In genomic region chr6:17206932-17207331, GRCm38 (mm10) we compare ENCODE assay signal across 29 mouse cellular contexts.
"Had no signal": no experiment of that assay in that cellular context is flagged by ENCODE, and none has a peak within 500 bp of the region (broad histone marks: within the 10 kb centered on the region; RNA-seq: fewer than 3 reads in every experiment).

No protein-coding gene starts in this region.

- H3K4me3 ChIP-seq: heart, embryonic 12.5 days; heart, embryonic 13.5 days; heart, embryonic 15.5 days; hindbrain, embryonic 10.5 days; hindbrain, embryonic 12.5 days; hindbrain, embryonic 13.5 days; hindbrain, embryonic 15.5 days; intestine, embryonic 15.5 days; kidney, embryonic 15.5 days; layer of hippocampus, adult 2 months; left cerebral cortex, adult 2 months had no signal

- H3K36me3 ChIP-seq: heart, embryonic 12.5 days; heart, embryonic 13.5 days; heart, embryonic 15.5 days; hindbrain, embryonic 10.5 days; hindbrain, embryonic 12.5 days; hindbrain, embryonic 13.5 days; hindbrain, embryonic 15.5 days; intestine, embryonic 15.5 days; kidney, embryonic 15.5 days had no signal

- H3K4me2 ChIP-seq: heart, embryonic 11.5 days; heart, embryonic 12.5 days; heart, embryonic 13.5 days; heart, embryonic 15.5 days; hindbrain, embryonic 12.5 days; hindbrain, embryonic 13.5 days; hindbrain, embryonic 14.5 days; hindbrain, embryonic 15.5 days; intestine, embryonic 15.5 days; kidney, embryonic 15.5 days had no signal

- DNase-seq: heart, postnatal 10 days; heart, postnatal 14 days; heart, postnatal 36 days; heart, postnatal 4 days; kidney, adult 11 months; kidney, adult 18-20 months; kidney, adult 2 months; kidney, adult 8-10 months; kidney, adult 9 months; kidney, postnatal 10 days; kidney, postnatal 14 days; kidney, postnatal 25 days; kidney, postnatal 36 days; kidney, postnatal 4 days; layer of hippocampus, adult 9-11 months; layer of hippocampus, postnatal 36 days had no signal

- H3K27me3 ChIP-seq: heart, embryonic 15.5 days; hindbrain, embryonic 12.5 days; hindbrain, embryonic 13.5 days; hindbrain, embryonic 15.5 days; intestine, embryonic 15.5 days; kidney, embryonic 15.5 days had no signal
